Mouse (Mus musculus) natural killer cell, adult 2 months (primary cell): ENCODE results near the gene Axin2.
A peak's percentile ranks its signal among the peaks of the same experiment; 100 is the strongest.

Source experiments
- DNase-seq, 2 experiments: peaks; one replicate each; pipeline ENCODE4 v3.0.0; 2022; ENCODE audit warnings: low spot score in 2 of 2

Axin2 gene

DNA sequence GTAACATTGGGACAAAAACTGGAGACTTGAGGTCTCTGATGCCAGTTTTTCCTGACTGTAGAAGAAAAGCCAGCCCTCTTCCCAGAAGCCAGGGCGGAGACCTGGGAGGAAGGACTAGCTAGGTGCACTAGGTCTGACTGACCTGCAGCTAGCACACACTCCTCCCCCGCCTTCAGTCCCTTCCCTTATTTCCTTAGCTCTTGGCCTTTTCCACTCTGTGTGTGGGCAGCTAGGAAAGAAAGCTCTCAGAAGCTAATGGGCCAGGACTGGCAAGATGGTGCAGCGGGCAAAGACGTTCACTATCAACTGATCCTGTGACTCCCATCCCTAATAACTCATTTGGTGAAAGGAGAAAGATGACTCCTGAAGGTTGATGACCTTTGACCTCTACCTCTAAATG is 17.8 kb upstream of the Axin2 start:
- no peak for DNase-seq

DNA sequence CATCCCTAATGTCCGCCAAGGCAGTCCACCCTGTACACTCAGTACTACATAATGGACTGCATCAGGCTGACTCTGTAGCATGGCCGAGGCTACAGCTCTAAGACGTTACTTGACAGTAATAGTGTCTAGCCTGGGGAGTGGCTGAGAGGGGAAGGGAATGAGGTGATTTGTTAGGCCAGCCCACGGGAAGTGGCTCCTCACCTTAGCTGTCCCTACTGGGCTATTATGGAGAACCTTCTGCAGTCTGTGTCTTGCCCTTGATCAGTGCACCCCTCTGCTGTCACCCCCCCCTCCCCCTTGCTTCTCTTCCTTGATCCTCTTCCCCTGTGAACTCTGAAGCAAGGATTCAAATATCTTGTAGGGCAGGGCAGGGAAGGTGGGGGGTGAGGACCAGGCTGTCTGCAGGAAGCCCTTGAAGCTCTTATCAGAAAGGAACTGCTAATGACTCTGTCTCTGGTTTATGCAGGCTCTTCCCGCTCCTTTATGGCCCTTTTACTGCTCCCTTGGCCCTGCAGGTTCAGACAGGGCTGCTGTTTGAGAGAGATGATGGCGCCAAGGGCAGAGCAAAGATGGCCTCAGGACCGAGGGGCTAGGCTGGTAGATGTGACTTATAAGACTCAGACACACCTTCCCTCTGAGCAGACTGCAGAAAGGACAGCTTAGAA is 13.4 kb upstream of the Axin2 start:
- no peak for DNase-seq

DNA sequence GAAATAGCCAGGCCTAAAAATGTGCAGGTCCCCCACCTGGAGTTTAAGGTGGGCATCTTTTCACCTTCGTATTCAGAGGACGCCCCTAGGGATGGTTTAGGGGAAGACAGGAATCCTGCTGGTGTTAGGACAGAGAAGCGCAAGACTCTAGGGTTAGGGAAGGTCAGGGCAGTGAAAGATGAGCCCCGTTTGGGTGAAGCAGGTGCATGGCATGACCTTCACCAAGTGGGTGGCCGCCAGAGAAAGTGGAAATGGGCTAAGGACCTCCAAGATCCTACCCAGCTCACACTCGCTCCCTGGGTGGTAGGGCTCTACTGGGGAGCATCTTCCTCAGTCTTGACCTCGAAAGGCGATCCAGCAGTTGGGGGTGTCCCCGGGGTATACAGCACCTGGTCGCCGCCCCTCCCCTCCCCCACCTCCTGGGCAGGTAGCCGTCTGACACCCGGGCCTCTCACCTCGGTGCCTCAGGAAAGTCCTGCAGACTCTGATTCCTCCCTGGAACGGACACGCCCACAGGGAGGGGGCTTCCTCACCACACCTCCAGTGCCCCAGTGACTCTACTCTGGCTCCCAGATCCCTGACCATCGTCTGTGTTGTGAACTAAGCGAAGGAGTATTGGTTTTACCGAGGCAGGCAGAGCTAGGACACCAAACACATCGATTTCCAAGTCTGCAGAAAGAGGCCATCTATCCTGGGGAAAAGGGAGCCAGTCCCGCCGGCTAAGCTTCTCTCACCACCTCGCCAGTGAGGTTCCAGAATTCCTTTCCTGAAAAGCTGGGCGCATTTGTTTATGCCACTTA is 10.6 kb upstream of the Axin2 start:
- DNase-seq = no peak

GRCm38 (mm10) chr11:108910328-108910886 is 9.7 kb upstream of the Axin2 start:
- DNase-seq = no peak

- DNase-seq = peak; percentile 37 to 44
Observed at GRCm38 (mm10) chr11:108910903-108911302, 9.2 kb upstream of the Axin2 start.

- no peak for DNase-seq
Observed at GRCm38 (mm10) chr11:108912174-108912573, 8.0 kb upstream of the Axin2 start.

DNA sequence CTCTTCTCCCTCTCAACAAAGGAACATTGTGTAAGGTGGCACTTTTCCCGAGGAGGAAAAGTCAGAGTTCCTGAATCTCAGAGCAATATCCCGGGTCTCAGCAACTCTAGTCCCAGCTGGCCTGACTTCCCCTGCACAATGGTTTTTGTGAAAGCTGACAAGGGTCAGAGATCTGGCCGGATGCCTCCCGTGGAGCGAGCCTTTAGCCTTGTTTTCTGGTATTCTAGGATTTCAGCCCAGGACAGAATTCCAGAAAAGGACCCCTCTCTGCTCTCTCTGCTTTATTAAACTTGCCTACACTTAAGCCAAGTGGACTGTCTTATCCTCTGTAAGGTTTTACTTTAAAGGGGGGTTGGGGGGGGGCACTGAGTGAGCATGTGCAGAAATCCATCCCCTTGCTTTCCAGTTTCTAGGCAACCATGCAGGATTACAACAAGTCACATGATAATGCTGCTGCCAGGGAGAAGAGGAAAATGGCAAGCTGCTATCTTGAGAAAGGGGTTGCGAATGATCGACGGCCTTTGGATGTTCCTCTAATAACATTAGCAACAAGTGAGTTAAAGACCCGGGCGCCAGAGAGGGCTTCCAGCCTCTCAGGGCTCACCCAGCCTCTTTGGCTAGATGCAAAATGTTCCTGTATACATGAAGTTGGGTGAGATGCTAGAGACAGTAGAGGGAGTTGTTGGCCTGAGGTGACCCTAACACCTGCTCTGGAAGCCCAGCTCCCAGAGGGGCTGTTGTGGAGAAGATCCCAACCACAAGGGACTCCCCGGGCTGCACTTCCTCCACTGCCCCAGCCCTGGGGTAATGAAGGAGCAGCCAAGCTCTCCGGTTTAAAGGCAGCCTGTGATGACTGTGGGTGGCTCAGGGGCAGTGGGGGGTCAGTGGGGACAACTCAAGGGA is 2.5 kb upstream of the Axin2 start:
- no peak for DNase-seq

- peak in 1 of 2 experiments; percentile 38 for DNase-seq
Observed at GRCm38 (mm10) chr11:108920636-108921505, 722 bp downstream of the Axin2 start.

DNA sequence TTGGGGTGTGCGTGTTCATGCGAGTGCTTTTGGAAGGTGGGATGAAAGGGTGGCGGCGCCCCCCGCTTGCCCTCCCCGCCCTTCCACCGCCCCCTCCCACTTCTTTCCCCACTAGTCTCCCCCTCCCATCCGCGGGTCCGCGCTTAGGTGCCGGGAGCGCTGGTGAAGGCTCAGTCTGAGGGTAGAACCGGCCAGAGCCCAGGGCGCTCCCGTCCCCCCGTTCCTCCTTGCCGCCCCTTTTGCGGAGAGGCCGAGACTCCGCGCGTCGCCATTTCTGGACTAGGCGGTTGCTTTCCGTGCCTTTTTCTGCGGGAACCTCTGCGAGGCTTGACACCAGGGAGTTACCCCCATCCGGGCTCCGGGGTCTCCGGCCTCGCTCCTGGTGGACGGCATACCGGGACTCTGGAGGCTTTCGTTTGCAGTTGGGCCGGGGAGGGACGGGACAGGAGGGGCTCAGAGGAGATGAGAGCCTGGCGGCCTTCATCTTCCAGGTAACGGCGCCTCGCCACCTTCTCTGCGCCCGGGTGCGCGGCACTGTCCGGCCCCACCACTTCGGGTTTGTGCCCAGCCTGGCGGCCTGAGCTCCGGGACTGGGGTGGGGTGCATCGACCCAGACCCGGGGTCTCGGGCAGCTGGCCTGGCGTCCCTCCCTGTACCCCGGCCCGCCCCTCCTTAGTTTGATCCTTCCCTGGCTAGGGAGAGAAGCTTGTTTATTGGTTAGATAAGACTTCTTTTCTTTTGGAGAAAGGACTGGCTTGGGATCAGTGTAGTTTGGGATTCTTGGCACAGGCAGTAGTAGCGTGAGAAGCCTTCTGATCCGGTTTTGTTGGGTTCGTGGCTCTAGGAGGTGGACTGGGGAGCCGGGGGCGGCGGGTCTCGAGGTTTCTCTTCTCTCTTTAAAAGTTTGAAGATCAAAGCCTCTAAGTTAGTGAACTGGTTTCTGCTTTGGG is 1.6 kb downstream of the Axin2 start:
- DNase-seq = no peak

DNA sequence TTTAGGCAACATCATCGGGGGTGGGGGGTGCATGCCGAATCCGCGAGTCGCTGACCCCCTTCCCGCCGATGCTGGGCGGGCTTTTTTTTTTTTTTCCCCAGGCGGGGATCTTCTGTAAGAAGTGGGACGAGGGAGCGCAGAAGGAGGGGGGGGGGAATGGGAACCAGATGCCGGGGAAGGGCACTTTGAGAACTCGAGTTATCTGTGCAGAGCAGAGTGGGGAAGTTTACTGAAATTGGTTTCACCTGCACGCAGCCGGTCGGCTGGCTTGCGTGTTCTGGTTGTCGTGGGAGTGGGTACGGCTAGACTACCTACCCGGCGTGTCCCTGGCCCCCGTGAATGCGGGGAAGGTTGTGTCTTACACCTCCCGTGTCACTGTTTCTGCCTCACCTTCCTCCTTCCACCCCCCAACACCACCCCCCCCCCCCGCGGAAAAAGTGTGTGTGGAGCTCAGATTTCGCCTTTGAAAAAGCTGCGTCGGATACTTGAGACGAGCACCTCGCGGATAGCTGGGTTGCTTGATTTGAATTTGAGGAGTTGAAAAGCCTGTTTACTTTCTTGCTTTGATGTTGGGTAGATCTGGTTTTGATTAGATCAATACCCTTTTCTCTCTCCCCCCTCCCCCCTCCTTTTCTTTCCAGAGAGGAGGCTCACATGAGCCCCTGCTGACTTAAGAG is 2.5 kb downstream of the Axin2 start:
- no peak for DNase-seq

DNA sequence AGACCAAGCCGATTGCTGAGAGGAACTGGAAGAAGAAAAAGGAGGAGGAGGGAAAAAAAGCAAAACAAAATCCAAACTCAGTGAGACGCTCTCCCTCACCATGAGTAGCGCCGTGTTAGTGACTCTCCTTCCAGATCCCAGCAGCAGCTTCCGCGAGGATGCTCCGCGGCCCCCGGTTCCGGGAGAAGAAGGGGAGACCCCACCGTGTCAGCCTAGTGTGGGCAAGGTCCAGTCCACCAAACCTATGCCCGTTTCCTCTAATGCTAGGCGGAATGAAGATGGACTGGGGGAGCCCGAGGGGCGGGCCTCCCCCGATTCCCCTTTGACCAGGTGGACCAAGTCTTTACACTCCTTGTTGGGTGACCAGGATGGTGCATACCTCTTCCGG is 3.0 kb downstream of the Axin2 start:
- DNase-seq = no peak

GRCm38 (mm10) chr11:108923781-108924180 is 3.6 kb downstream of the Axin2 start:
- no peak for DNase-seq

- no peak for DNase-seq
Observed at GRCm38 (mm10) chr11:108924346-108924745, 4.2 kb downstream of the Axin2 start.

GRCm38 (mm10) chr11:108925202-108925601 is 5.1 kb downstream of the Axin2 start:
- DNase-seq = peak; percentile 57 to 69

- DNase-seq = no peak
Observed at GRCm38 (mm10) chr11:108925826-108926225, 5.7 kb downstream of the Axin2 start.

GRCm38 (mm10) chr11:108926345-108927092 is 6.4 kb downstream of the Axin2 start:
- DNase-seq = no peak

- no peak for DNase-seq
Observed at GRCm38 (mm10) chr11:108927093-108927444, 6.9 kb downstream of the Axin2 start.

DNA sequence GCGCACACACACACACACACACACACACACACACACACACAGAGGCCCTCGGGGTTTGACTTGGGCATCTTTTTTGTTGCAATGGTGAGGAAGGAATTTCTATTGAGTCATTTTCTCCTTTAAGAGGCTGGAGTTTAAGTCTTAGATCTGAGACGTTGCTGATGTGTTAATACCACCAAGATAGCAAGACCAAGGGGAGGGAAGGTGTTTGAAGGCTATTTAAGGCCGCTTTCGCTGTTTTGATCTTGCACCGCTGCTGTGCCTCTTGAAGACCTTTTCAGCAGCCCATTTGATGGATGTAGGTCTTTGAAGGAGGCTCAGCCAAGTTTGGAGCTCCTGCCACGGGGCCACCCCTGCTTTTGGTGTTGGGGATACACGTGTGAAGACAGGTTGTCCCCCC is 7.9 kb downstream of the Axin2 start:
- DNase-seq = no peak

DNA sequence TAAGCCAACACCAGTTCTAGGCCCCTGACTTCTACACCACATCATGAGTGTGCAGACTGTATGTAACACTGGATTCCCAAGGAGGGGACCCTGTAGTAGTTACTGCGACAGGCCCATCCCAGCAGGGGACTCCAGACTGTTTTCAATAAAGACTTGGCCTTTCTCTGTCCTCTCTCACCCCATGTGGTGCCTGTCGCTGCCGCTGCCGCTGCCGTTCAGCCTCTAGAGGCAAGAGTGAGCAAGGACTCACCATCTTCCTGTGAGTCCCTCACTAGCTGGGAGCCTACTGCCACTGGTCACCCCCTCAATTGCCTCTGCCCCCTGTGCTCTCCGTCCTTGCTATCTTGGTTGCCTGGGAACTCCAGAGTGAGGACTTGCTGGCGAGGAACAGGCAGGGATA is 8.6 kb downstream of the Axin2 start:
- DNase-seq = no peak
